Comparison of ENCODE assay signal across 18 mouse cellular contexts in genomic region chr17:32402011-32402778, GRCm38 (mm10). TPM values are rescaled to one million over a fixed set of nuclear protein-coding genes. Genes with fewer than 3 reads are reported as not detected.
A peak's percentile ranks its signal among the peaks of the same experiment; 100 is the strongest.
DNase-seq lines count a peak whose midpoint lies in the region; ATAC-seq and TF ChIP-seq lines count a peak whose summit lies in the region.
"Had no signal": no experiment of that assay in that cellular context is flagged by ENCODE, and none has a peak within 500 bp of the region (broad histone marks: within the 10 kb centered on the region; RNA-seq: fewer than 3 reads in every experiment).

No protein-coding gene starts in this region.

- no peak for TF ChIP-seq EP300 in lung, postnatal 0 days (IDR thresholded peaks at IDR 0.05)

- no peak overlapping the region for H3K27ac ChIP-seq in heart, embryonic 16.5 days (ENCODE audit: low read length)
- no peak overlapping the region for H3K27ac ChIP-seq in heart, embryonic 12.5 days (ENCODE audit: poor library complexity, severe bottlenecking)
- no peak overlapping the region for H3K27ac ChIP-seq in lung, postnatal 0 days (ENCODE audit: low read length)
- H3K27ac ChIP-seq: hindbrain, embryonic 14.5 days had no signal

- WGBS in heart, embryonic 16.5 days = 77% methylated on average over 9 of the region's 9 CpGs
- 75% methylated on average over 9 of the region's 9 CpGs for WGBS in heart, embryonic 12.5 days
- 68% methylated on average over 9 of the region's 9 CpGs for WGBS in lung, postnatal 0 days

- peak overlapping the region; percentile 6; the same call in 1 of the 2 replicates for H3K4me2 ChIP-seq in heart, embryonic 16.5 days (ENCODE audit: low read depth, low read length)
- H3K4me2 ChIP-seq in heart, embryonic 12.5 days = no peak overlapping the region
- H3K4me2 ChIP-seq in lung, postnatal 0 days (replicated peaks; ENCODE audit: low read depth, low read length) = no peak overlapping the region
- H3K4me2 ChIP-seq: hindbrain, embryonic 14.5 days had no signal

- no peaks in the 10 kb centered on the region for H3K9me3 ChIP-seq in heart, embryonic 16.5 days (replicated peaks; ENCODE audit: control insufficient read depth, low read length)
- no peaks in the 10 kb centered on the region for H3K9me3 ChIP-seq in heart, embryonic 12.5 days (replicated peaks)
- no peaks in the 10 kb centered on the region for H3K9me3 ChIP-seq in erythroblast, embryonic 14.5 days (ENCODE audit: control insufficient read depth, low read length)
- no peaks in the 10 kb centered on the region for H3K9me3 ChIP-seq in megakaryocyte, embryonic 14.5 days
- H3K9me3 ChIP-seq in lung, postnatal 0 days (ENCODE audit: low read length) = no peaks in the 10 kb centered on the region

- DNase-seq in A20 (ENCODE audit: low read depth, low spot score) = peak; percentile 24
- DNase-seq in retina, embryonic 14.5 days (ENCODE audit: low spot score) = no peak
- no peak for DNase-seq in lung, postnatal 0 days (ENCODE audit: low spot score)
- no peak for DNase-seq in cerebellum, postnatal 36 days
- DNase-seq: cerebellum, adult 2 months; gastrocnemius, postnatal 14 days; kidney, adult 11 months; kidney, postnatal 25 days; left cerebral cortex, postnatal 4 days; midbrain, embryonic 14.5 days had no signal

- no peak for ATAC-seq in heart, embryonic 16.5 days (replicated peaks; ENCODE audit: extremely low read depth, insufficient read depth, low FRiP score)
- ATAC-seq in heart, embryonic 12.5 days (ENCODE audit: insufficient number of reproducible peaks, low FRiP score) = no peak
- ATAC-seq in lung, postnatal 0 days = no peak

- peaks cover 11% of the 10 kb centered on the region for H3K27me3 ChIP-seq in heart, embryonic 16.5 days (ENCODE audit: control insufficient read depth, insufficient read depth, low read length)
- peaks cover 27% of the 10 kb centered on the region for H3K27me3 ChIP-seq in heart, embryonic 12.5 days (replicated peaks)
- H3K27me3 ChIP-seq in erythroblast, embryonic 14.5 days (ENCODE audit: control insufficient read depth) = peaks cover 3% of the 10 kb centered on the region; the same call in 1 of the 2 replicates
- H3K27me3 ChIP-seq in megakaryocyte, embryonic 14.5 days (replicated peaks) = no peaks in the 10 kb centered on the region
- peaks cover 11% of the 10 kb centered on the region for H3K27me3 ChIP-seq in lung, postnatal 0 days (replicated peaks; ENCODE audit: insufficient read depth, low read length)

- H3K4me3 ChIP-seq in heart, embryonic 16.5 days (ENCODE audit: low read length) = peak overlapping the region; percentile 43
- no peak overlapping the region for H3K4me3 ChIP-seq in heart, embryonic 12.5 days
- peak overlapping the region; percentile 54 for H3K4me3 ChIP-seq in erythroblast, embryonic 14.5 days (replicated peaks)
- peak overlapping the region; percentile 91 for H3K4me3 ChIP-seq in megakaryocyte, embryonic 14.5 days (replicated peaks)
- H3K4me3 ChIP-seq in lung, postnatal 0 days (ENCODE audit: low read depth, low read length) = no peak overlapping the region

- no peaks in the 10 kb centered on the region for H3K36me3 ChIP-seq in heart, embryonic 16.5 days (ENCODE audit: control insufficient read depth, insufficient read depth)
- H3K36me3 ChIP-seq in heart, embryonic 12.5 days = no peaks in the 10 kb centered on the region
- H3K36me3 ChIP-seq in erythroblast, embryonic 14.5 days (ENCODE audit: control insufficient read depth) = no peaks in the 10 kb centered on the region
- H3K36me3 ChIP-seq in megakaryocyte, embryonic 14.5 days (replicated peaks; ENCODE audit: low read length) = peaks cover 29% of the 10 kb centered on the region
- no peaks in the 10 kb centered on the region for H3K36me3 ChIP-seq in lung, postnatal 0 days (ENCODE audit: insufficient read depth, low read length)

- no peaks in the 10 kb centered on the region for H3K4me1 ChIP-seq in heart, embryonic 16.5 days (ENCODE audit: control insufficient read depth, insufficient read depth, low read length)
- H3K4me1 ChIP-seq in heart, embryonic 12.5 days (replicated peaks) = no peaks in the 10 kb centered on the region
- peaks cover 19% of the 10 kb centered on the region for H3K4me1 ChIP-seq in erythroblast, embryonic 14.5 days (ENCODE audit: control insufficient read depth)
- H3K4me1 ChIP-seq in megakaryocyte, embryonic 14.5 days = peaks cover 70% of the 10 kb centered on the region
- H3K4me1 ChIP-seq in lung, postnatal 0 days (ENCODE audit: insufficient read depth, low read depth, low read length) = no peaks in the 10 kb centered on the region

- no peak overlapping the region for H3K9ac ChIP-seq in heart, embryonic 16.5 days (ENCODE audit: low read length)
- H3K9ac ChIP-seq in heart, embryonic 12.5 days = no peak overlapping the region
- H3K9ac ChIP-seq in lung, postnatal 0 days (replicated peaks; ENCODE audit: low read depth) = no peak overlapping the region
- H3K9ac ChIP-seq: hindbrain, embryonic 14.5 days had no signal

- TF ChIP-seq CTCF in lung, postnatal 0 days (IDR thresholded peaks at IDR 0.05) = no peak

RNA-seq across cellular contexts. Expression of gene Rasal3, which starts 1.2 kb away (rescaled TPM):
- 5.8 and 13.9 TPM in 2 replicates for polyA plus RNA-seq in heart, embryonic 16.5 days (2015; fragmentation: Nextera tagmentation; extraction: Ambion mirVana)
- 0.66 and 0.95 TPM in 2 replicates for polyA plus RNA-seq in heart, embryonic 12.5 days (2016; fragmentation: Nextera tagmentation; extraction: Ambion mirVana)
- 0.17 and 0.24 TPM in 2 replicates for polyA plus RNA-seq in erythroblast, embryonic 14.5 days (2012)
- polyA plus RNA-seq in megakaryocyte, embryonic 14.5 days (2012; ENCODE audit: insufficient read depth, low replicate concordance) = 26.2 and 250 TPM in 2 replicates
- polyA plus RNA-seq in lung, postnatal 0 days (2015; fragmentation: Nextera tagmentation; extraction: Ambion mirVana) = 0.79 and 1.2 TPM in 2 replicates

RNA-seq across cellular contexts. Expression of gene Wiz, which starts 13.0 kb away (rescaled TPM):
- polyA plus RNA-seq in heart, embryonic 16.5 days (2015; fragmentation: Nextera tagmentation; extraction: Ambion mirVana) = 10.5 and 11.1 TPM in 2 replicates
- 23.7 and 23.9 TPM in 2 replicates for polyA plus RNA-seq in heart, embryonic 12.5 days (2016; fragmentation: Nextera tagmentation; extraction: Ambion mirVana)
- 2.2 and 2.5 TPM in 2 replicates for polyA plus RNA-seq in erythroblast, embryonic 14.5 days (2012)
- 32.7 and 47.1 TPM in 2 replicates for polyA plus RNA-seq in megakaryocyte, embryonic 14.5 days (2012; ENCODE audit: insufficient read depth, low replicate concordance)
- 12.1 and 12.8 TPM in 2 replicates for polyA plus RNA-seq in lung, postnatal 0 days (2015; fragmentation: Nextera tagmentation; extraction: Ambion mirVana)

RNA-seq across cellular contexts. Expression of gene Pglyrp2, which starts 21.8 kb away (rescaled TPM):
- 1.5 and 3.0 TPM in 2 replicates for polyA plus RNA-seq in heart, embryonic 16.5 days (2015; fragmentation: Nextera tagmentation; extraction: Ambion mirVana)
- polyA plus RNA-seq in heart, embryonic 12.5 days (2016; fragmentation: Nextera tagmentation; extraction: Ambion mirVana) = not detected in 2 replicates
- polyA plus RNA-seq in erythroblast, embryonic 14.5 days (2012) = 0.03 TPM in 1 of 2 replicates, not detected in the other
- 2.0 and 3.2 TPM in 2 replicates for polyA plus RNA-seq in megakaryocyte, embryonic 14.5 days (2012; ENCODE audit: insufficient read depth, low replicate concordance)
- 0.05 TPM in 1 of 2 replicates, not detected in the other for polyA plus RNA-seq in lung, postnatal 0 days (2015; fragmentation: Nextera tagmentation; extraction: Ambion mirVana)
- polyA plus RNA-seq: cerebellum, adult 2 months; heart, embryonic 14.5 days; hindbrain, embryonic 14.5 days; lung, embryonic 16.5 days; midbrain, embryonic 14.5 days; neural tube, embryonic 11.5 days had no signal

RNA-seq across cellular contexts. Expression of gene Cyp4f39, which starts 50.3 kb away (rescaled TPM):
- polyA plus RNA-seq in heart, embryonic 16.5 days (2015; fragmentation: Nextera tagmentation; extraction: Ambion mirVana) = 0.24 and 0.54 TPM in 2 replicates
- polyA plus RNA-seq in heart, embryonic 12.5 days (2016; fragmentation: Nextera tagmentation; extraction: Ambion mirVana) = 0.26 and 0.42 TPM in 2 replicates
- polyA plus RNA-seq in erythroblast, embryonic 14.5 days (2012) = 0.03 TPM in 2 replicates
- not detected in 2 replicates for polyA plus RNA-seq in megakaryocyte, embryonic 14.5 days (2012; ENCODE audit: insufficient read depth, low replicate concordance)
- polyA plus RNA-seq in lung, postnatal 0 days (2015; fragmentation: Nextera tagmentation; extraction: Ambion mirVana) = 3.2 and 4.9 TPM in 2 replicates

RNA-seq across cellular contexts. Expression of gene Akap8l, which starts 51.8 kb away (rescaled TPM):
- polyA plus RNA-seq in heart, embryonic 16.5 days (2015; fragmentation: Nextera tagmentation; extraction: Ambion mirVana) = 99.2 and 107 TPM in 2 replicates
- polyA plus RNA-seq in heart, embryonic 12.5 days (2016; fragmentation: Nextera tagmentation; extraction: Ambion mirVana) = 79.4 and 84.6 TPM in 2 replicates
- 23.1 and 23.2 TPM in 2 replicates for polyA plus RNA-seq in erythroblast, embryonic 14.5 days (2012)
- polyA plus RNA-seq in megakaryocyte, embryonic 14.5 days (2012; ENCODE audit: insufficient read depth, low replicate concordance) = 93.3 and 157 TPM in 2 replicates
- polyA plus RNA-seq in lung, postnatal 0 days (2015; fragmentation: Nextera tagmentation; extraction: Ambion mirVana) = 59.9 and 66.3 TPM in 2 replicates

Comparison
In these comparisons a context has a peak if more than half of its experiments do, and no peak if none do; other contexts are left out.
1. H3K4me3 ChIP-seq: peak in heart, embryonic 16.5 days (single experiment), erythroblast, embryonic 14.5 days (single experiment) and megakaryocyte, embryonic 14.5 days (single experiment); none in heart, embryonic 12.5 days (single experiment) and lung, postnatal 0 days (single experiment).